Mouse (Mus musculus): ENCODE measurements around the gene Nup98.

GRCm38 (mm10) chr7:102080311-102080710 is 129.7 kb downstream of the Nup98 start:
- TF ChIP-seq CTCF (IDR thresholded peaks at IDR 0.05; ENCODE audit: borderline replicate concordance, extremely low read depth, insufficient read depth, insufficient read length) (no peak), POLR2A (IDR thresholded peaks at IDR 0.05; ENCODE audit: borderline replicate concordance, extremely low read depth, insufficient read depth, insufficient read length, poor library complexity, severe bottlenecking) (no peak)

Data from brain, embryonic 14.5 days (tissue).